Mouse (Mus musculus) heart, adult 9 months (tissue): Measurements from ENCODE around the gene Hypm.

Experiments used
- DNase-seq, 2 experiments: peaks; one replicate each; pipeline ENCODE4 v3.0.0; 2022; ENCODE audit warnings: low spot score in 2 of 2

The Hypm gene

GRCm38 (mm10) chrX:9846628-9847027 is at the start of gene Hypm:
Hypm (plus strand) TSS chrX:9846928.
- DNase-seq: no peak

DNA sequence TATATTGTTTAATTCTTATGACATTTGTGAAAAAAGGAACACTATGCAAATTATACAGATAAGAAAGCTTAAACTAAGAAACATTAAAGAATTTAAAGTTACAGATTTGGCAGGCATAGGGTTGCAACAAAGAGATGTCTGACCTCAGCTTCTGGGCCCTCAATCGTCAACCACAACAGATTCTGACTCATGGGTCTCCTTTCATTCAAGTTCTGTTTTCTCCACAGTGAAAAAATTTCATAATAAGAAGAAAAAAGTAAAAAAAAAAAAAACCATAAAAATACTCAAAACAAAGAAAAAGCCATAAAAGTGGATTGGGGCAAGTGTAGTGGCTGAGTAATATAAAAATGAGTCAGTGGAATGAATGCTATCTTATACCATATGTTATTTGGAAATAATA is 36.6 kb upstream of the Hypm start:
- DNase-seq: no peak

GRCm38 (mm10) chrX:9812469-9812868 is 34.3 kb upstream of the Hypm start:
- no peak for DNase-seq

- no peak for DNase-seq
Observed at GRCm38 (mm10) chrX:9834779-9835178, 11.9 kb upstream of the Hypm start.

GRCm38 (mm10) chrX:9849403-9849802 is 2.7 kb downstream of the Hypm start, which contains the start of gene H2al3:
H2al3 (plus strand) TSS chrX:9849703.
- DNase-seq: no peak

- no peak for DNase-seq
Observed at GRCm38 (mm10) chrX:9861859-9862258, 15.1 kb downstream of the Hypm start.

GRCm38 (mm10) chrX:9875519-9875918 is 28.8 kb downstream of the Hypm start:
- DNase-seq: no peak

DNA sequence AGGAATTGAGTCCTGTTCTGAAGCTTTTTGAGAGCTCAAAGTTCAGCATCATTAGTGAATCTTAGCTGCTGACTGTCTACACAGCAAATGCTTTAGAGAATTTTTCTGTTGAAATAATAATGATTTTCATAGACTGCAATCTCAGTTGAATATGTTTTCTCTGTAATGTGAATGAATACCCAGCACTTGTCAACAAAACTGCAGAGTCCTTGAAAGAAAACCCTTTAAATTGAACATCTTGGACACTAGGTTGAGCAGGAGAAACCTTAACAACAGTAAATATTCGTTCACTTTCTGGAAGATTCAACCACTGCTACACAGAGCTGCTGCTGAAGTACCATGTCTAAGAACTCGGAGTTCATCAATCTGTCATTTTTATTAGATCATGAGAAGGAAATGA is 38.6 kb downstream of the Hypm start, which contains the start of gene Sytl5:
Sytl5 (plus strand) TSS at position 301 of the 400 bp plus-strand sequence.
- no peak for DNase-seq
